Mouse (Mus musculus): ENCODE results near the gene Utp6. TPM values are rescaled to one million over a fixed set of nuclear protein-coding genes. Genes with fewer than 3 reads are reported as not detected.

Utp6 gene
- total and polyA plus RNA-seq, 2 experiments from 2014 or later, result 21.0 to 24.7 TPM

- Histone ChIP-seq H3K4me2 (ENCODE audit: low read depth, low read length, poor library complexity, severe bottlenecking) (no peak overlapping the region), H3K4me1 (ENCODE audit: insufficient read depth, low read length) (no peaks in the 10 kb centered on the region), H3K4me3 (ENCODE audit: low read depth, low read length) (no peak overlapping the region), H3K27ac (ENCODE audit: low read depth, low read length) (no peak overlapping the region), H3K36me3 (ENCODE audit: insufficient read depth, low read length) (peaks cover 16% of the 10 kb centered on the region), H3K9me3 (ENCODE audit: low read length) (no peaks in the 10 kb centered on the region), H3K9ac (replicated peaks; ENCODE audit: low read length, poor library complexity, severe bottlenecking) (no peak overlapping the region), H3K27me3 (ENCODE audit: insufficient read depth, low read length) (no peaks in the 10 kb centered on the region)
- TF ChIP-seq CTCF (IDR thresholded peaks at IDR 0.05), result peak; percentile 32; the same call in 1 of the 2 replicates
- WGBS, result 86% methylated on average over 9 of the region's 9 CpGs
- ATAC-seq (ENCODE audit: low FRiP score) (no peak), DNase-seq (ENCODE audit: low spot score) (no peak)
Measured at GRCm38 (mm10) chr11:79935766-79936165, 26.4 kb downstream of the Utp6 start.

GRCm38 (mm10) chr11:79922766-79923165 is 39.4 kb downstream of the Utp6 start:
- ATAC-seq (ENCODE audit: low FRiP score) (no peak), DNase-seq (ENCODE audit: low spot score) (no peak)

GRCm38 (mm10) chr11:79922157-79922556 is 40.0 kb downstream of the Utp6 start:
- 77% methylated on average over 3 of the region's 3 CpGs for WGBS
- Histone ChIP-seq H3K9me3 (ENCODE audit: low read length) (no peaks in the 10 kb centered on the region), H3K4me2 (ENCODE audit: low read depth, low read length, poor library complexity, severe bottlenecking) (no peak overlapping the region), H3K27me3 (ENCODE audit: insufficient read depth, low read length) (no peaks in the 10 kb centered on the region), H3K4me1 (ENCODE audit: insufficient read depth, low read length) (no peaks in the 10 kb centered on the region), H3K27ac (ENCODE audit: low read depth, low read length) (no peak overlapping the region), H3K4me3 (ENCODE audit: low read depth, low read length) (no peak overlapping the region), H3K36me3 (ENCODE audit: insufficient read depth, low read length) (no peaks in the 10 kb centered on the region), H3K9ac (replicated peaks; ENCODE audit: low read length, poor library complexity, severe bottlenecking) (no peak overlapping the region)
- ATAC-seq (ENCODE audit: low FRiP score) (no peak), DNase-seq (ENCODE audit: low spot score) (no peak)
- no peak for TF ChIP-seq CTCF (IDR thresholded peaks at IDR 0.05)

More at GRCm38 (mm10) chr11:79922766-79923165, 39.4 kb downstream of the Utp6 start:
- H3K9ac ChIP-seq (replicated peaks; ENCODE audit: low read length, poor library complexity, severe bottlenecking), result no peak overlapping the region
- no peak overlapping the region for H3K4me2 ChIP-seq (ENCODE audit: low read depth, low read length, poor library complexity, severe bottlenecking)
- H3K27ac ChIP-seq (ENCODE audit: low read depth, low read length), result no peak overlapping the region
- H3K4me3 ChIP-seq (ENCODE audit: low read depth, low read length), result no peak overlapping the region
- no peaks in the 10 kb centered on the region for H3K4me1 ChIP-seq (ENCODE audit: insufficient read depth, low read length)
- TF ChIP-seq CTCF (IDR thresholded peaks at IDR 0.05), result no peak
- no peaks in the 10 kb centered on the region for H3K9me3 ChIP-seq (ENCODE audit: low read length)
- 79% methylated on average over 1 of the region's 1 CpGs for WGBS
- H3K27me3 ChIP-seq (ENCODE audit: insufficient read depth, low read length), result no peaks in the 10 kb centered on the region
- H3K36me3 ChIP-seq (ENCODE audit: insufficient read depth, low read length), result no peaks in the 10 kb centered on the region

GRCm38 (mm10) chr11:79920505-79921025 is 41.6 kb downstream of the Utp6 start:
- no peak overlapping the region for H3K27ac ChIP-seq (ENCODE audit: low read depth, low read length)
- no peak overlapping the region for H3K4me2 ChIP-seq (ENCODE audit: low read depth, low read length, poor library complexity, severe bottlenecking)
- DNase-seq (ENCODE audit: low spot score) (peak; percentile 10), ATAC-seq (ENCODE audit: low FRiP score) (no peak)
- H3K27me3 ChIP-seq (ENCODE audit: insufficient read depth, low read length), result no peaks in the 10 kb centered on the region
- no peak overlapping the region for H3K9ac ChIP-seq (replicated peaks; ENCODE audit: low read length, poor library complexity, severe bottlenecking)
- no peak overlapping the region for H3K4me3 ChIP-seq (ENCODE audit: low read depth, low read length)
- no peaks in the 10 kb centered on the region for H3K9me3 ChIP-seq (ENCODE audit: low read length)
- no peak for TF ChIP-seq CTCF (IDR thresholded peaks at IDR 0.05)
- H3K4me1 ChIP-seq (ENCODE audit: insufficient read depth, low read length), result no peaks in the 10 kb centered on the region
- WGBS, result 55% methylated on average over 5 of the region's 5 CpGs
- no peaks in the 10 kb centered on the region for H3K36me3 ChIP-seq (ENCODE audit: insufficient read depth, low read length)

GRCm38 (mm10) chr11:79919685-79920504 is 42.3 kb downstream of the Utp6 start:
- Histone ChIP-seq H3K9me3 (ENCODE audit: low read length) (no peaks in the 10 kb centered on the region), H3K9ac (replicated peaks; ENCODE audit: low read length, poor library complexity, severe bottlenecking) (no peak overlapping the region), H3K4me1 (ENCODE audit: insufficient read depth, low read length) (no peaks in the 10 kb centered on the region), H3K27ac (ENCODE audit: low read depth, low read length) (no peak overlapping the region), H3K4me3 (ENCODE audit: low read depth, low read length) (no peak overlapping the region), H3K27me3 (ENCODE audit: insufficient read depth, low read length) (no peaks in the 10 kb centered on the region), H3K4me2 (ENCODE audit: low read depth, low read length, poor library complexity, severe bottlenecking) (no peak overlapping the region), H3K36me3 (ENCODE audit: insufficient read depth, low read length) (no peaks in the 10 kb centered on the region)
- peak; percentile 100 for TF ChIP-seq CTCF (IDR thresholded peaks at IDR 0.05)
- ATAC-seq (ENCODE audit: low FRiP score), result peak; percentile 44; the same call in 1 of the 2 replicates
- WGBS, result 24% methylated on average over 13 of the region's 13 CpGs
- DNase-seq (ENCODE audit: low spot score), result peak; percentile 91

GRCm38 (mm10) chr11:79915696-79916349 is 46.4 kb downstream of the Utp6 start:
- Histone ChIP-seq H3K4me3 (ENCODE audit: low read depth, low read length) (no peak overlapping the region), H3K9ac (replicated peaks; ENCODE audit: low read length, poor library complexity, severe bottlenecking) (no peak overlapping the region), H3K27ac (ENCODE audit: low read depth, low read length) (no peak overlapping the region), H3K4me1 (ENCODE audit: insufficient read depth, low read length) (no peaks in the 10 kb centered on the region), H3K4me2 (ENCODE audit: low read depth, low read length, poor library complexity, severe bottlenecking) (no peak overlapping the region), H3K9me3 (ENCODE audit: low read length) (no peaks in the 10 kb centered on the region), H3K36me3 (ENCODE audit: insufficient read depth, low read length) (no peaks in the 10 kb centered on the region), H3K27me3 (ENCODE audit: insufficient read depth, low read length) (no peaks in the 10 kb centered on the region)
- peak; percentile 60 for DNase-seq (ENCODE audit: low spot score)
- no peak; the same call in 1 of the 2 replicates for ATAC-seq (ENCODE audit: low FRiP score)
- WGBS, result 33% methylated on average over 9 of the region's 9 CpGs
- peak; percentile 13; the same call in 1 of the 2 replicates for TF ChIP-seq CTCF (IDR thresholded peaks at IDR 0.05)
